Mouse (Mus musculus): ENCODE data around the gene Ikzf3. TPM values are rescaled to one million over a fixed set of nuclear protein-coding genes. Genes with fewer than 3 reads are reported as not detected.

The Ikzf3 gene
- polyA plus RNA-seq, 1 experiment from 2014 or later, result 0.05 TPM

DNA sequence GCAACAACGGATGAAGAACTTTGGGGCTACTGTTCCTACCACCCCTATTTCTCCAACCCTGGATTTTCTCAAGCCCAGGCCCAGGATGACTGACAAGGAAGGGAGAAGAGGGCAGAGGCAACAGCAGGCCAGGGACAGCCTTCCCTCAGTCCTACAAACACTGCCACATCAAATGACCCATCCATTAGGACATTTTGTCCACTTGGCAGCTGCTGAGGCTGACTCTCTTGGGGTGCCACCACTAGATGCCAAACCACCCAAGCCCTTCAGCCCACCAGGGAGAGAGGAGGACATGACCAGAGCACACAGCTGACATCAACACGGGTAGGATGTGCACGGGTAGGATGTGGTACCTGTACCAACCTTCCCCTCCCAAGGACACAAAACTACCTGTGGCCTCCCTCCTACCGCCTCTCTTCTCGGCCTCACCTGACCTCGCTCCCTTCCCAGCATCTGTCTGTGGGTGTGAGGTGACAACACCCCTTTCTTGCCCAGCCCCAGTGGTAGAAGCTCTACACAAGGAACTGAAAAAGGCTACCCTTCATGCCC, 38.9 kb upstream of the Ikzf3 start:
- 85% methylated on average over 6 of the region's 6 CpGs for WGBS
- Histone ChIP-seq H3K9ac (peak overlapping the region; percentile 88; the same call in 1 of the 2 replicates), H3K9me3 (replicated peaks) (no peaks in the 10 kb centered on the region), H3K4me2 (peak overlapping the region; percentile 86; the same call in 1 of the 2 replicates), H3K4me1 (replicated peaks) (peaks cover 85% of the 10 kb centered on the region), H3K27me3 (no peaks in the 10 kb centered on the region), H3K27ac (no peak overlapping the region), H3K36me3 (peaks cover 15% of the 10 kb centered on the region), H3K4me3 (peak overlapping the region; percentile 94; the same call in 1 of the 2 replicates)
- no peak for ATAC-seq (replicated peaks; ENCODE audit: insufficient number of reproducible peaks, insufficient read depth, low FRiP score, low read depth)

- Histone ChIP-seq H3K27ac (no peak overlapping the region), H3K36me3 (peaks cover 15% of the 10 kb centered on the region), H3K27me3 (no peaks in the 10 kb centered on the region), H3K9ac (no peak overlapping the region), H3K9me3 (replicated peaks) (no peaks in the 10 kb centered on the region), H3K4me3 (no peak overlapping the region), H3K4me2 (no peak overlapping the region), H3K4me1 (replicated peaks) (peaks cover 80% of the 10 kb centered on the region)
- 51% methylated on average over 1 of the region's 1 CpGs for WGBS
- no peak for ATAC-seq (replicated peaks; ENCODE audit: insufficient number of reproducible peaks, insufficient read depth, low FRiP score, low read depth)
Observed at GRCm38 (mm10) chr11:98584146-98584545, 38.3 kb upstream of the Ikzf3 start.

DNA sequence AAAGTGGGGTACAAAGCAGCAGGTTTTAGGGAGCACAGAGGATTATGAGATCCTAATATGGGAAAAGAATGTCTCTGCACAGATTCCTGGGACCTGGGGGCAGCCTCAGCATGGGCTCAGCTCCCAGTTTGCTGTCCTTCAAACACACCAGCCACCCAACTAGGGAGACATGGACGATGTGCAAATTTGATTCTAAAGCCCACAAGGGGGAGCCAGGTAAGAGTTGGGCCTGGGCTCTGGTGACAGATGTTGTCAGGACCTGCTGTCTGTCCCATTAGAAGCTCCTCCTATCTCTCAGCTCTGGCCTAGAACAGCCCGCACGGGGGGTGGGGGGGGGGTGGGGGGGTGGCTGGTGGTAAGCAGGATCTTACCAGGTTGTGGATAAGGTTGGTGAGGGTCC, 37.7 kb upstream of the Ikzf3 start:
- Histone ChIP-seq H3K4me3 (no peak overlapping the region), H3K4me2 (no peak overlapping the region), H3K9ac (no peak overlapping the region), H3K9me3 (replicated peaks) (no peaks in the 10 kb centered on the region), H3K4me1 (replicated peaks) (peaks cover 74% of the 10 kb centered on the region), H3K27ac (no peak overlapping the region), H3K27me3 (no peaks in the 10 kb centered on the region), H3K36me3 (peaks cover 15% of the 10 kb centered on the region)
- no peak for ATAC-seq (replicated peaks; ENCODE audit: insufficient number of reproducible peaks, insufficient read depth, low FRiP score, low read depth)
- 17% methylated on average over 3 of the region's 3 CpGs for WGBS

DNA sequence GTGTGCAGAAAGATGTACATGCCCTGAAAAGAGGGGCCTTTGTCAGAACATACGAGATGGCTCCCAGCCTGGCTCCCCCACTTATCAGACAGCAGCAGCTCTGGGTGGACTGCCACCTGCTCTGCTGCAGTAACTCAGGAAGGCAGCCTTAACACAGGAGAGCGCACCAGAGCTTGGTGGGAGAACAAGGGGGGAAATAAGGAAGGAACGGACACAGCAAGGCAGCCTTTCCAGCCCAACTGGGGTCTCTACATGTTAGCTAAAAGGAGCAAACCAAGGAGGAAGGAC, 37.4 kb upstream of the Ikzf3 start:
- 81% methylated on average over 3 of the region's 3 CpGs for WGBS
- no peak overlapping the region for H3K9ac ChIP-seq
- H3K27ac ChIP-seq, result no peak overlapping the region
- H3K36me3 ChIP-seq, result peaks cover 15% of the 10 kb centered on the region
- H3K27me3 ChIP-seq, result no peaks in the 10 kb centered on the region
- no peak overlapping the region for H3K4me3 ChIP-seq
- no peaks in the 10 kb centered on the region for H3K9me3 ChIP-seq (replicated peaks)
- peaks cover 70% of the 10 kb centered on the region for H3K4me1 ChIP-seq (replicated peaks)
- no peak overlapping the region for H3K4me2 ChIP-seq
- ATAC-seq (replicated peaks; ENCODE audit: insufficient number of reproducible peaks, insufficient read depth, low FRiP score, low read depth), result no peak

GRCm38 (mm10) chr11:98582551-98583264, 36.9 kb upstream of the Ikzf3 start:
- Histone ChIP-seq H3K4me3 (no peak overlapping the region), H3K4me1 (replicated peaks) (peaks cover 65% of the 10 kb centered on the region), H3K9ac (no peak overlapping the region), H3K27me3 (no peaks in the 10 kb centered on the region), H3K27ac (no peak overlapping the region), H3K4me2 (no peak overlapping the region), H3K36me3 (peaks cover 15% of the 10 kb centered on the region), H3K9me3 (replicated peaks) (no peaks in the 10 kb centered on the region)
- ATAC-seq (replicated peaks; ENCODE audit: insufficient number of reproducible peaks, insufficient read depth, low FRiP score, low read depth), result no peak
- WGBS, result 80% methylated on average over 12 of the region's 12 CpGs

DNA sequence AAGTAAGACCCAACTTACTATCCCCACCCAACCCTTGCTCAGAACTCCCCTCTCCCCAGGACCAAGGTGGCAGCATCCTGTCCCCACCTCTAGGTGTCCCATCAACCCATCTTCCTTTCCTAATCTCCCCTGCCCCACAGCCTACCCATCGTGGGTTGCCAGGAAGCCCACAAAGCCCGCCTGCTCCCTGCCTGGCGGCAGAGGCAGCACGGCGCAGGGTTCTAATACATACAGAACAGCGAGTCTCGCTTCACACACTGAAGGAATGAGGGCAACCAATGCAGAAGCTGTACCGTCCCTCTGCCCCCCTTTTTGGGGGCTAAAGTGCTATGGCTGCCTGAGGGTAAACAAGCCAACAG, 36.2 kb upstream of the Ikzf3 start:
- no peaks in the 10 kb centered on the region for H3K9me3 ChIP-seq (replicated peaks)
- ATAC-seq (replicated peaks; ENCODE audit: insufficient number of reproducible peaks, insufficient read depth, low FRiP score, low read depth), result no peak
- 84% methylated on average over 8 of the region's 8 CpGs for WGBS
- no peak overlapping the region for H3K27ac ChIP-seq
- no peak overlapping the region for H3K4me3 ChIP-seq
- no peaks in the 10 kb centered on the region for H3K27me3 ChIP-seq
- H3K36me3 ChIP-seq, result peaks cover 15% of the 10 kb centered on the region
- no peak overlapping the region for H3K4me2 ChIP-seq
- no peak overlapping the region for H3K9ac ChIP-seq
- H3K4me1 ChIP-seq (replicated peaks), result peaks cover 60% of the 10 kb centered on the region

DNA sequence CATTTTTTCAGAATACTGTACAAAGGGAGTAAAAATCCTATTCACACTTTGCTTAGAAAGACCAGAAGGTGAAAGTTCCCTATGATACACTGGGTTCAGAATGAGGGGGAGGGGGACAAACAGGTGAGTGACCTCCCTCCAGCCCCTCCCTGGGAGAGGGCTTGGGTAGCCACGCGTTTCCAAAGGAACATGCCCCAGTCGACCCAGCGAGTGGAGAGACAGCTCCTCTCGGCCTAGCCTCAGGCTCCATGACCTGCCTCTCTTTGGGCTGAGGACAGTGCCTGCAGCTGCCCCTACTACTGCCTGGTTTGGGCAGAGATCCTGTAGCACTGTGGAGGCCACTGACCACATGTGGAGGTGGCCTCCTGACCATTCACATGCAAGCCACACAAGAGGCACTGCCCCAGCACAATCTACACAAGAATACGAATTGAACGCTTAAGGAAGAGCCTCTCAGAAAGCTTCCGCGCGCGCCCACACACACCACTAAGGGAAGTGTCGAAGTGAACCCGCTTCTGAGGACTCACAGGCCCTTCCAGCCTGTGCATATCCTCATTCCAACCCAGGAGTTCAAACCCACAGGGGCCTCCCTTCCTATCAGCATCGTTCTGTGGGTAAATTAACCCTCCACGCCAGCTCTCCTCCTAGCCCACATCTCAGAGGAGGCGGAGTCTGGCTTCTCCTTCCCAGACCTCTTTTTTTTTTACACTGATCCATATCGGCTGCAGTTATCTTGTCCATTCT, 35.6 kb upstream of the Ikzf3 start:
- peaks cover 58% of the 10 kb centered on the region for H3K4me1 ChIP-seq (replicated peaks)
- ATAC-seq (replicated peaks; ENCODE audit: insufficient number of reproducible peaks, insufficient read depth, low FRiP score, low read depth), result no peak
- WGBS, result 52% methylated on average over 17 of the region's 17 CpGs
- H3K4me3 ChIP-seq, result no peak overlapping the region
- no peak overlapping the region for H3K27ac ChIP-seq
- peaks cover 15% of the 10 kb centered on the region for H3K36me3 ChIP-seq
- no peak overlapping the region for H3K9ac ChIP-seq
- no peaks in the 10 kb centered on the region for H3K27me3 ChIP-seq
- H3K9me3 ChIP-seq (replicated peaks), result no peaks in the 10 kb centered on the region
- H3K4me2 ChIP-seq, result no peak overlapping the region

GRCm38 (mm10) chr11:98580301-98581121, 34.7 kb upstream of the Ikzf3 start:
- H3K9ac ChIP-seq, result no peak overlapping the region
- H3K36me3 ChIP-seq, result peaks cover 15% of the 10 kb centered on the region
- peaks cover 49% of the 10 kb centered on the region for H3K4me1 ChIP-seq (replicated peaks)
- WGBS, result 40% methylated on average over 16 of the region's 16 CpGs
- no peak overlapping the region for H3K4me2 ChIP-seq
- peak; percentile 47; the same call in 1 of the 2 replicates for ATAC-seq (replicated peaks; ENCODE audit: insufficient number of reproducible peaks, insufficient read depth, low FRiP score, low read depth)
- H3K27me3 ChIP-seq, result no peaks in the 10 kb centered on the region
- peak overlapping the region; percentile 50 for H3K27ac ChIP-seq
- H3K4me3 ChIP-seq, result no peak overlapping the region
- no peaks in the 10 kb centered on the region for H3K9me3 ChIP-seq (replicated peaks)

DNA sequence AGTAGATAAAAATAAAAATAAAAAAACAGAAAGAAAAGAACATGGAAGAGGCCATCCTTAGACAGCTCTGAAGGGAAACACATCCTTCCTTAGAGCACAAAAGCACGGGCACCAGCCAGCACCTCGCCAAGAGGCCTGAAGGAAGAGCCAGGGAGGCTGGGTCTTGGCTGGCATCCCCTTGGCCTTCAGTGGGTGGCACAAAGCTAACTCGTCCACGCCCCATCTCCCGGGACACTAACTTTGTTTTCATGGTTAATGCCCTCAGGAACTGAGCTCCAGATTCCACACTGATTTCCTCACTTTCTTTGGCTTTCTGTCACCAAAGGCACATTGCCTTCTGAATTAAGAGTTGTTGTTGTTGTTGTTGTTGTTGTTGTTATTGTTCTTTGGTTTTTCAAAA, 31.9 kb upstream of the Ikzf3 start:
- H3K9ac ChIP-seq, result no peak overlapping the region
- no peak overlapping the region for H3K27ac ChIP-seq
- ATAC-seq (replicated peaks; ENCODE audit: insufficient number of reproducible peaks, insufficient read depth, low FRiP score, low read depth), result no peak
- no peak overlapping the region for H3K4me3 ChIP-seq
- H3K27me3 ChIP-seq, result no peaks in the 10 kb centered on the region
- H3K9me3 ChIP-seq (replicated peaks), result no peaks in the 10 kb centered on the region
- peaks cover 28% of the 10 kb centered on the region for H3K4me1 ChIP-seq (replicated peaks)
- H3K36me3 ChIP-seq, result peaks cover 7% of the 10 kb centered on the region
- H3K4me2 ChIP-seq, result no peak overlapping the region
- 86% methylated on average over 5 of the region's 5 CpGs for WGBS

DNA sequence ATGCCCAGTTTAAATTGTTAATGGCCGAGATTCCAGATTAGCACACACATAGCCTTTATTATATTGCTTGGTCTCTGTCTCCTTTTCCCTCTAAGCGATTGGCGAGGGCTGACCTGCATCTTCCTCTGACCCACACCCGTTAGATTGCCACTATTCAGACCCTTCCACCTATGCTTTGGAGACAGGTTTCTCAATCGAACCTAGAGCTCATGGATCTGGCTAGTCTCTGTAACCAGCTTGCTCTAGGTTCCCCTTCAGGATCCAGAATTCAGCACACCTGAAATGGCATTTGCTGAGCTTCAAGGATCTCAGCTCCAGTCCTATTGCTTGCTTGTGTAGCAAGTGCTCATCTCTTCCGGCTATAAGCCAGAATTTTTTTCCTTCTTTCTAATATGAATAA, 23.6 kb upstream of the Ikzf3 start:
- no peak for ATAC-seq (replicated peaks; ENCODE audit: insufficient number of reproducible peaks, insufficient read depth, low FRiP score, low read depth)
- no peak overlapping the region for H3K9ac ChIP-seq
- 0 out of 2 replicates have a peak, but pooled peaks cover 3% of the 10 kb centered on the region for H3K27me3 ChIP-seq
- 68% methylated on average over 6 of the region's 6 CpGs for WGBS
- no peak overlapping the region for H3K4me2 ChIP-seq
- no peak overlapping the region for H3K27ac ChIP-seq
- no peaks in the 10 kb centered on the region for H3K9me3 ChIP-seq (replicated peaks)
- no peak overlapping the region for H3K4me3 ChIP-seq
- no peaks in the 10 kb centered on the region for H3K36me3 ChIP-seq
- no peaks in the 10 kb centered on the region for H3K4me1 ChIP-seq (replicated peaks)

DNA sequence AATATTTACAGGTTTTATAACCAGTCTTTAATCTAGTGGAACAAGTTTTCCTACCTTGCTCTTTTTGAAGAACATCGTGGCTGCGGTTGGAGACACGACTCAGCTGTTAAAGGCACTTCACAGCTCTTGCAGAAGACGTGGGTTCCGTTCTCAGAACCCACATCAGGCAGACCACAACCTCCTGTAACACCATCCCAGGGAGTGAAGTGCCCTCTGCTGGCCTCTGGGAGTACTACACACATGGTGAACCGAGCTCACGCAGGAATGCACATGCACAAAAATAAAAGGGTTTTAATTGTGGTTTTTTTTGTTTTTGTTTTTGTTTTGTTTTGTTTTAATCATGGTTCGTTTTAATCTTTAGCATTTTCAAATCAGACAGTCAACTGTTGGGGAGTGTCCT, 22.5 kb upstream of the Ikzf3 start:
- H3K27ac ChIP-seq, result no peak overlapping the region
- no peaks in the 10 kb centered on the region for H3K9me3 ChIP-seq (replicated peaks)
- H3K4me2 ChIP-seq, result no peak overlapping the region
- WGBS, result 81% methylated on average over 8 of the region's 8 CpGs
- H3K9ac ChIP-seq, result no peak overlapping the region
- H3K4me1 ChIP-seq (replicated peaks), result no peaks in the 10 kb centered on the region
- H3K27me3 ChIP-seq, result 0 out of 2 replicates have a peak, but pooled peaks cover 3% of the 10 kb centered on the region
- H3K4me3 ChIP-seq, result no peak overlapping the region
- ATAC-seq (replicated peaks; ENCODE audit: insufficient number of reproducible peaks, insufficient read depth, low FRiP score, low read depth), result no peak
- no peaks in the 10 kb centered on the region for H3K36me3 ChIP-seq
